Mouse (Mus musculus) CH12.LX (cell line): ENCODE results near the gene Rab8b.

Experiments
- CHD1 ChIP-seq: IDR thresholded peaks from 2 replicates; pipeline ENCODE4 v1.6.1; 2012; ENCODE audit warnings: low read depth, low read length, improper control_type of control experiment, inconsistent platforms
- CTCF ChIP-seq, 2 experiments: IDR thresholded peaks in 1 of 2; conservative IDR thresholded peaks in 1 of 2; 2 replicates each; pipeline ENCODE4 v1.5.1; 2011 to 2012; ENCODE audit warnings: low read depth in 2 of 2, low read length in 2 of 2, improper control_type of control experiment in 1 of 2, inconsistent platforms in 1 of 2, mild to moderate bottlenecking in 1 of 2, moderate library complexity in 1 of 2
- E2F4 ChIP-seq: IDR thresholded peaks from 2 replicates; pipeline ENCODE4 v1.6.1; 2011; ENCODE audit warnings: low read depth, low read length, improper control_type of control experiment; ENCODE audit not compliant: insufficient replicate concordance
- EP300 ChIP-seq: IDR thresholded peaks from 2 replicates; pipeline ENCODE4 v1.6.1; 2011; ENCODE audit warnings: low read length, improper control_type of control experiment
- MAFK ChIP-seq: IDR thresholded peaks from 2 replicates; pipeline ENCODE4 v1.6.1; 2011; ENCODE audit warnings: low read length, improper control_type of control experiment; ENCODE audit not compliant: insufficient replicate concordance
- MXI1 ChIP-seq: IDR thresholded peaks from 2 replicates; pipeline ENCODE4 v1.6.1; 2011; ENCODE audit warnings: mild to moderate bottlenecking, low read depth, low read length, improper control_type of control experiment
- MYC ChIP-seq: IDR thresholded peaks from 2 replicates; pipeline ENCODE4 v1.6.1; 2011; ENCODE audit warnings: low read depth, mild to moderate bottlenecking, improper control_type of control experiment, low read length
- NELFE ChIP-seq: IDR thresholded peaks from 2 replicates; pipeline ENCODE4 v1.6.1; 2011; ENCODE audit warnings: low read depth, low read length, improper control_type of control experiment
- PAX5 ChIP-seq: IDR thresholded peaks from 2 replicates; pipeline ENCODE4 v1.6.1; 2012; ENCODE audit warnings: low read length, inconsistent platforms, mixed read lengths
- POLR2A ChIP-seq: IDR thresholded peaks from 2 replicates; pipeline ENCODE4 v1.6.1; 2011; ENCODE audit warnings: low read depth, mild to moderate bottlenecking, improper control_type of control experiment, low read length
- SIN3A ChIP-seq: IDR thresholded peaks from 2 replicates; pipeline ENCODE4 v1.6.1; 2012; ENCODE audit warnings: low read length, improper control_type of control experiment, inconsistent platforms
- TCF12 ChIP-seq: IDR thresholded peaks from 2 replicates; pipeline ENCODE4 v1.6.1; 2014; ENCODE audit warnings: low read depth, mild to moderate bottlenecking, inconsistent platforms, low read length, improper control_type of control experiment
- ZKSCAN1 ChIP-seq: IDR thresholded peaks from 2 replicates; pipeline ENCODE4 v1.6.1; 2012; ENCODE audit warnings: low read depth, inconsistent platforms, low read length, improper control_type of control experiment, borderline replicate concordance

GRCm38 (mm10) chr9:66910677-66911076 is 8.8 kb downstream of the Rab8b start:
- TF ChIP-seq CHD1 (no peak), POLR2A (no peak), EP300 (no peak), CTCF (conservative IDR thresholded peaks at IDR 0.05 in 1 of 2, IDR thresholded peaks at IDR 0.05 in 1 of 2; ENCODE audit: low read depth in 2 of 2, low read length in 2 of 2) (no peak), MAFK (no peak), NELFE (no peak), TCF12 (no peak), SIN3A (no peak), MXI1 (no peak), E2F4 (no peak), ZKSCAN1 (no peak), PAX5 (no peak), MYC (no peak)
